Mouse (Mus musculus) testis, adult 2 months (tissue): ENCODE data around the gene Dlgap1. TPM values are rescaled to one million over a fixed set of nuclear protein-coding genes. Genes with fewer than 3 reads are reported as not detected.

Experiments
- H3K27ac ChIP-seq: fragments of 200-500 bp; 2 replicates; pipeline ENCODE4 v1.5.1; 2012; ENCODE audit warnings: low read depth, low read length; ENCODE audit not compliant: control insufficient read depth, insufficient read depth
- H3K27me3 ChIP-seq: fragments of 200-500 bp; 2 replicates; pipeline ENCODE4 v1.6.1; 2012; ENCODE audit warnings: mild to moderate bottlenecking, low read length, moderate library complexity; ENCODE audit not compliant: control insufficient read depth, insufficient read depth
- H3K36me3 ChIP-seq: fragments of 200-500 bp; 2 replicates; pipeline ENCODE4 v1.6.1; 2012; ENCODE audit warnings: mild to moderate bottlenecking, low read length; ENCODE audit not compliant: control insufficient read depth, insufficient read depth
- H3K4me1 ChIP-seq: fragments of 200-500 bp; 2 replicates; pipeline ENCODE4 v1.6.1; 2012; ENCODE audit warnings: low read length; ENCODE audit not compliant: control insufficient read depth, insufficient read depth
- H3K4me3 ChIP-seq: fragments of 200-500 bp; 2 replicates; pipeline ENCODE4 v1.5.1; 2012; ENCODE audit warnings: low read depth, mild to moderate bottlenecking, low read length, moderate library complexity, mixed read lengths; ENCODE audit not compliant: control insufficient read depth
- CTCF ChIP-seq: fragments of 200-500 bp; IDR thresholded peaks from 2 replicates; pipeline ENCODE4 v1.5.1; 2012; ENCODE audit warnings: low read depth, mild to moderate bottlenecking, inconsistent platforms, low read length, moderate library complexity; ENCODE audit not compliant: control insufficient read depth, insufficient read depth, insufficient replicate concordance
- POLR2A ChIP-seq: fragments of 200-500 bp; IDR thresholded peaks from 2 replicates; pipeline ENCODE4 v1.6.1; 2012; ENCODE audit warnings: low read depth, mild to moderate bottlenecking, inconsistent platforms, low read length, moderate library complexity; ENCODE audit not compliant: control insufficient read depth
- polyA plus RNA-seq: library from polyadenylated mRNA; depleted of rRNA; stranded (reverse); fragments of >200 nt; gene quantifications from 2 replicates; pipeline ENCODE4 v1.2.3, GENCODE M21; 2012

Dlgap1 gene
- polyA plus RNA-seq, 1 experiment = 3.5 TPM

DNA sequence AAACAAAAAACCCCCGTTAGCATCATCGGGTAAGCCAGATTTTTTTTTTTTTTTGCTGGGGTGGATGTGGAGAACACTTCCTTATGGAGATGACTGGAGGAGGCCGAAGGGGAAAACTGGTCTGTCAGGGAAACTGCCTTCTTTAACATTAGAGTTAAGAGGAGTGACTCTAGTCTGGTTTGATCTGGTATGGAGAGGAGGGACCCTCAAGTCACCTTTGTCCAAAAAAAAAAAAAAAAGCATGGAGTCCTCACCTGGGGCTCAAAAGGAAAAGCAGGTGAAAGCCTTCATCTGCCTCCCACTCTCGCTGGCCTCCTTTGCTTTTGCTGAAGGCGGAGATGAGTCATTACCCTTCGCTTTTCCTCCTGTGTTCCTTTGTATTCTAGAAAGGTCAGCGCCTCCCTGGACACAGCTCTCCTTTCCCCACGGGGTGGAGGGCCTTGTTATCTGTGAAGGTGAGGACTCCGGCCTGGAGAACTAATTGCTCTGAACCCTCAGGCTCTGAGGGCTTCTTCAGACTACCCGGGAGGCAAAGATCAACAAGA is 896.3 kb downstream of the Dlgap1 start:
- H3K4me3 ChIP-seq = no peak overlapping the region

DNA sequence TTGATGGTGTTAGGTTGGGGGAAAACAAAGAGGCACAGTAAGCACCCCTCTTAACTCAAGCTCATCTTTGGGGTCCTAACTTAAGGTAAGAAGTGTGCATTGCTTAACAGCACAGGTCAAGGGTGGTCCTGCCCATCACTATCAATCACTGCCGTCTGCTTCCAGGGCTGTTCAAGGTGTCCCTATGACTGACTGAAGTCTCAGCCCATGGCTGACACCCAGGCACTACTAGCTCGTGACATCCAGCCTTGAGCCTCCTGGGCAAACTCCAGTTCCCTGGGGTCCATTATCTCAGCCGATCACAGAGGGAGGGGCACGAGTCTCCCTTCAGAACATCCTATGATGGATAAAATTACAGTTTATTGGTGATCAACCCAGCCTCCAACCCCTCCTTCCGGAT is 897.2 kb downstream of the Dlgap1 start:
- no peaks in the 10 kb centered on the region for H3K4me1 ChIP-seq
- no peak overlapping the region for H3K4me3 ChIP-seq
- no peaks in the 10 kb centered on the region for H3K27me3 ChIP-seq
- H3K27ac ChIP-seq = no peak overlapping the region
- no peaks in the 10 kb centered on the region for H3K36me3 ChIP-seq
- TF ChIP-seq CTCF = no peak
- no peak for TF ChIP-seq POLR2A

More for the DNA sequence above, 896.3 kb downstream of the Dlgap1 start:
- Histone ChIP-seq H3K36me3 (no peaks in the 10 kb centered on the region), H3K27ac (no peak overlapping the region), H3K27me3 (no peaks in the 10 kb centered on the region), H3K4me1 (no peaks in the 10 kb centered on the region)
- no peak for TF ChIP-seq CTCF
- TF ChIP-seq POLR2A = no peak

DNA sequence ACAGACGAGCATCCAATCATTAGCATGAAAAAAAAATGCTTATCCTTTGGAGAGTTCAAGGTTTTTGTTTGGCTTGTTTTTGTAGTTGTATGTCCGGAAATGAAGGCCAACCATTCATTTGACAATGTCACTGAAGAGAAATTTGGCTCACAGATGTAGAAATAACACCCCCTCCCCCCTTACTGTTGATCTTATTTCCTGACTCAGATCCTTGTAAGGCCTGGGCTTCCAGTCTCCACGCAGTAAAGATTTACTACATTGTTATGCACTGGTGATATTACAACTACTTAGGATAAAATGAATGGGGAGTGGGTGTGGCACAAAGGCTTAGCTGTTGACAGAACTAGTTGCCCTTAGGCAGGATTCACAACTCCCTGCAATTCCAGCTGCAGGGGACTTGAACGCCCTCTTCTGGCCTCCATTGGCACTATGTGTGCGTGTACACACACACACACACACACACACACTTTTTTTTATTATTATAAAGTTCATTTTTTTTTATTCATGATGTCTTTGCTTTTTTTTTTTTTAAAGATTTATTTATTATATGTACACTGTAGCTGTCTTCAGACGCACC is 897.8 kb downstream of the Dlgap1 start:
- Histone ChIP-seq H3K27ac (no peak overlapping the region), H3K27me3 (no peaks in the 10 kb centered on the region), H3K4me1 (no peaks in the 10 kb centered on the region), H3K4me3 (no peak overlapping the region), H3K36me3 (no peaks in the 10 kb centered on the region)
- TF ChIP-seq POLR2A = no peak
- TF ChIP-seq CTCF = no peak

DNA sequence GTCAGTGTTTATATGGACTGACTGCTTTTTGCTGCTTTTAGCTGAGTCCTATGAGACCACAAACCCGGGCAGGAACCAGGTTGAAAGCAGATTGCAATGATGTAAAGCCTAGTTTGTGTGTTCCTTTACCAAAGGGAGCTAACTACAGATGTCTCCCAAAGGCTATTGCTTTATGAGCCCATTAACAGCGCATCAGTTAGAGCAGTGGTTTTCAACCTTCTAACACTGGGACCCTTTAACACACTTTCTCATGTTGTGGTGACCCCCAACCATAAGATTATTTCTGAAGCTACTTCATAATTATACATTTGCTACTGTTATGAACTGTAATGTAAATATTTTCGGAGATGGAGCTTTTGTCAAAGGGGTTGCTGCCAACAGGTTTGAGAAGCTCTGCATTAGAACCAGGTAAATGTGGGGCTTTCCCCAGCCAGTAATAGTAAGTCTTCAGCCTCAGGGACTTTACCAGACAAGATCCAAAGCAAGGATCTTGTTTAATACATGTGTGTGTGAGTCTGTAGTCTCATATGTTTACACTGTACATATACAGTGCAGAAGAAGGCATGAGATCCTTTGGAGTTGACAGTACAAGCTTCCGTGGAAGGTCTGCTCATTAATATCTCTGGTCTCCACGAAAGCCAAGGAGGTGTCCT is 899.8 kb downstream of the Dlgap1 start:
- Histone ChIP-seq H3K27ac (no peak overlapping the region), H3K4me1 (peaks cover 2% of the 10 kb centered on the region; the same call in 1 of the 2 replicates), H3K27me3 (no peaks in the 10 kb centered on the region), H3K4me3 (no peak overlapping the region), H3K36me3 (no peaks in the 10 kb centered on the region)
- no peak for TF ChIP-seq POLR2A

DNA sequence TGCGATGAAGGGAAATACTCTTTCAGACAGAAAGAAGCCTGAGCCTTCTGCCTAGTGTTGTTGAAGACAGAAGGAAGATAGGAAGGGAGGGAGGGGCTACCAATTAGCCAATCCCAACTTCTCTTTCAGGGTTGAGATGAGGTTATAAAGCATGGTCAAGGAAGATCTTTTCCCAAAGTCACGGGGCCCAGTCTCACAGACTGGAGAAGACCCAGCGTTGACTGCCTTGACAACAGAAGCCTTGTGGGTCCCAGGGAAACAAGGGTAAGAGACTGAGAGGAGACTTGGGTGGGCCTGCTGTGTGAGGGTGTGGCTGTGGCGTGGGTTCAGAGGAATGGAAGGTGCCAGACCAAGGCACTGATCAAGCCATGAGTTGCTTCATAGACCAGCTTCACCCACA is 901.7 kb downstream of the Dlgap1 start:
- TF ChIP-seq CTCF (no peak), POLR2A (no peak)
- peaks cover 2% of the 10 kb centered on the region; the same call in 1 of the 2 replicates for H3K4me1 ChIP-seq
- no peaks in the 10 kb centered on the region for H3K36me3 ChIP-seq
- no peak overlapping the region for H3K4me3 ChIP-seq
- no peaks in the 10 kb centered on the region for H3K27me3 ChIP-seq
- no peak overlapping the region for H3K27ac ChIP-seq
